Mouse (Mus musculus): ENCODE measurements around the gene Pon2.

GRCm38 (mm10) chr6:5291450-5291849 is 6.8 kb downstream of the Pon2 start:
- TF ChIP-seq CTCF (IDR thresholded peaks at IDR 0.05; ENCODE audit: low read depth, low read length), result no peak
- TF ChIP-seq POLR2A (IDR thresholded peaks at IDR 0.05; ENCODE audit: extremely low read depth, insufficient read depth, low read length), result no peak
